Mouse (Mus musculus) limb, embryonic 14.5 days (tissue): ENCODE data around the gene Tmem219. TPM values are rescaled to one million over a fixed set of nuclear protein-coding genes. Genes with fewer than 3 reads are reported as not detected.
A peak's percentile ranks its signal among the peaks of the same experiment; 100 is the strongest.

Experiments
- ATAC-seq: fragments of 200-750 bp; cut with Nextera tagmentation; 2 replicates; pipeline ENCODE4 v1.8.0; 2017; ENCODE audit warnings: low read depth, moderate number of reproducible peaks, moderate TSS enrichment; ENCODE audit not compliant: low FRiP score
- DNase-seq: peaks from one replicate; pipeline ENCODE4 v3.0.0-alpha.2; 2015; ENCODE audit warnings: low spot score
- H3K27ac ChIP-seq: fragments of 300-500 bp; sonication (generic); replicated peaks from 2 replicates; pipeline ENCODE4 v1.5.1; 2014; ENCODE audit warnings: low read depth, mild to moderate bottlenecking, low read length, moderate library complexity, mixed read lengths
- H3K27me3 ChIP-seq: fragments of 300-500 bp; sonication (generic); 2 replicates; pipeline ENCODE4 v1.6.1; 2014; ENCODE audit warnings: low read length, mixed read lengths; ENCODE audit not compliant: control insufficient read depth, insufficient read depth
- H3K36me3 ChIP-seq: fragments of 300-500 bp; sonication (generic); 2 replicates; pipeline ENCODE4 v1.6.1; 2014; ENCODE audit warnings: mild to moderate bottlenecking, low read length, moderate library complexity, mixed read lengths; ENCODE audit not compliant: control insufficient read depth, insufficient read depth
- H3K4me1 ChIP-seq: fragments of 300-500 bp; sonication (generic); 2 replicates; pipeline ENCODE4 v1.6.1; 2014; ENCODE audit warnings: antibody characterized with exemption, low read length, mixed read lengths; ENCODE audit not compliant: control insufficient read depth, insufficient read depth
- H3K4me2 ChIP-seq: fragments of 300-500 bp; sonication (generic); replicated peaks from 2 replicates; pipeline ENCODE4 v1.6.1; 2014; ENCODE audit warnings: low read depth, mild to moderate bottlenecking, low read length, moderate library complexity; ENCODE audit not compliant: severe bottlenecking
- H3K4me3 ChIP-seq: fragments of 300-500 bp; sonication (generic); replicated peaks from 2 replicates; pipeline ENCODE4 v1.5.1; 2014; ENCODE audit warnings: low read length
- H3K9ac ChIP-seq: fragments of 300-500 bp; sonication (generic); 2 replicates; pipeline ENCODE4 v1.6.1; 2014; ENCODE audit warnings: mild to moderate bottlenecking, low read depth, low read length, moderate library complexity; ENCODE audit not compliant: severe bottlenecking
- H3K9me3 ChIP-seq: fragments of 300-500 bp; sonication (generic); 2 replicates; pipeline ENCODE4 v1.6.1; 2016; ENCODE audit warnings: low read length; ENCODE audit not compliant: control insufficient read depth
- POLR2A ChIP-seq: fragments of 200-500 bp; IDR thresholded peaks from 2 replicates; pipeline ENCODE4 v1.8.0; 2012; ENCODE audit warnings: inconsistent platforms, mild to moderate bottlenecking, moderate library complexity, borderline replicate concordance; ENCODE audit not compliant: insufficient read depth, insufficient read length; ENCODE audit errors: extremely low read depth
- whole genome bisulfite sequencing: fragments of 180-500 bp; shearing (Covaris S2); extraction: QIAGEN DNeasy Blood & Tissue Kit; methylation state at CpG from one replicate; pipeline ENCODE4 v1.1.7; 2014; 5-methylcytosine and 5-hydroxymethylcytosine counted together
- polyA plus RNA-seq, 2 experiments: library from polyadenylated mRNA; depleted of rRNA in 1 of 2; stranded (reverse) in 1 of 2; unstranded in 1 of 2; fragments of >200 nt; fragmentation: Nextera tagmentation in 1 of 2; extraction: Ambion mirVana in 1 of 2; gene quantifications; 2 replicates each; pipeline versions ENCODE4 v1.2.1 to v1.2.3; 2012 to 2014

Gene Tmem219
- polyA plus RNA-seq (2012; rRNA removed) (33.2 and 41.6 TPM in 2 replicates), polyA plus RNA-seq (2014; fragmentation: Nextera tagmentation; extraction: Ambion mirVana) (31.0 and 33.8 TPM in 2 replicates)

DNA sequence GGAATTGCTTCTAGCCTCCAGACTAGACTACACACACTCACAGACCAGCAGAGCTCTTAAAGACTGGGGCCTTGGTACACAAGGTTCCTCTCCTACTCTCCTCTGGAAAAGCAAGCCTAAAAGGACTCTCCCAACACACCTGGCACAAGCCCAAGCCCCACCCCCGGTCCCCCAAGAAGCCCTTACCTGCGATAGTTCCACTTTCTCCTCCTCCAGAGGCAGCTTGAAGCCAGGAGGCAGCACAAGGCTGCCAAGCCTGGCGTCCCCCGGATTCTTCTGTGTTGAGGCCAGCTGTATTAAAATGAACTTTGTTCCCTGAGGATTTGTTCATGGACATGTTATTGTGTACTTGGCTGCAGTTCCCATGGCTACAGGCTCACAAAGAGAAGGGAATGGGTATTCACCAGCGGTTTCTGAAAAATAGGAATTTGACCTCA is at the start of gene Tmem219:
Tmem219 (minus strand) TSS at position 294 of the 437 bp plus-strand sequence.
- Histone ChIP-seq H3K4me1 (no peaks in the 10 kb centered on the region), H3K27me3 (no peaks in the 10 kb centered on the region), H3K4me3 (no peak within 1 kb of the TSS), H3K27ac (peak within 1 kb of the TSS; percentile 6; the same call in 1 of the 2 replicates), H3K36me3 (no peaks in the 10 kb centered on the region), H3K4me2 (no peak within 1 kb of the TSS), H3K9ac (0 out of 2 replicates have a peak within 1 kb of the TSS, but pooled peaks have one; percentile 6), H3K9me3 (no peaks in the 10 kb centered on the region)
- DNase-seq = peak; percentile 81
- ATAC-seq = peak; percentile 78
- TF ChIP-seq POLR2A = no peak
- WGBS = 40% methylated on average over 5 of the region's 5 CpGs

DNA sequence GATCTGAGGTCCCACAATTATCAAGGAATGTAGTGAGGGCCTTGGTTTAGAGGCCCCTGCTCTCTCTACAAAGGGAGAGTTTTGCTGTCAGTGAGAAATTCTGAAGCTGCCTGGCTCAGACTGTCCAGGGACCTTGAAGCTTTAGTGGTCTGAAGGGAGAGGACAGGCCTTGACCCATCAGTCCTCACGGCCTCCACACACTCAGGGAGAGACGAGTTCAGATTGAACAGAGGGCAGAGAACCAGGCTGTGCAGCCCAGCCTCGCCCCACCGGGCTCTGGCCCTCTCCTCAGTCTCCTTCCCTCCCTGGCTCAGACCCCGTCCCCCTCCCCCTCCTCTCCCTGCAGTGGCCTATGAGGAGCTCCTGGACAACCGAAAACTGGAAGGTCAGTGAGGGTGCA is 44.6 kb upstream of the Tmem219 start:
- Histone ChIP-seq H3K36me3 (no peaks in the 10 kb centered on the region), H3K9me3 (no peaks in the 10 kb centered on the region), H3K4me2 (no peak overlapping the region), H3K27me3 (peaks cover 20% of the 10 kb centered on the region), H3K27ac (no peak overlapping the region), H3K9ac (no peak overlapping the region), H3K4me1 (no peaks in the 10 kb centered on the region), H3K4me3 (no peak overlapping the region)
- TF ChIP-seq POLR2A = no peak
- DNase-seq (no peak), ATAC-seq (no peak)
- WGBS = 69% methylated on average over 6 of the region's 6 CpGs

DNA sequence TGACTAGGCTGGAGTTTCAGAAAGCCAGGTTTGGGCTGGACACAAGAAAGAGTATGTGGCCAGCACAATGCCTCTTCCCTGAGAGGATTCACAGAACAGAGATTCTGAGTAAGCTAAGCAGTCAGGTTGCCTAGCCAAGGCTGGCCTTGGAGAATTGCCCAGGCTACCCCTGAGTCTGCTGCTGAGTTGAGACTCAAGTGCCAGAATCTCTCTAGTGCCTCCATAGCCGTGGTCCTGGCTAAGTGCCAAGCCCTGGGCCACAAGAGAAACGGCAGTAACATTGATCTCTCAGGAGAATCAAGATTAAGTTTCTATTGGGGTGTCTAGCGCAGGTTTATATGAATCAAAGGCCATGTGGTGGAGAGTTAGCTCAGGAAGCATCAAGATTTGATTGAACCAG is 42.9 kb upstream of the Tmem219 start:
- no peak for ATAC-seq
- Histone ChIP-seq H3K9ac (no peak overlapping the region), H3K4me1 (no peaks in the 10 kb centered on the region), H3K9me3 (no peaks in the 10 kb centered on the region), H3K27ac (no peak overlapping the region), H3K36me3 (no peaks in the 10 kb centered on the region), H3K4me2 (no peak overlapping the region), H3K4me3 (no peak overlapping the region), H3K27me3 (peaks cover 20% of the 10 kb centered on the region)
- DNase-seq = no peak
- TF ChIP-seq POLR2A = no peak
- 61% methylated on average over 3 of the region's 3 CpGs for WGBS

DNA sequence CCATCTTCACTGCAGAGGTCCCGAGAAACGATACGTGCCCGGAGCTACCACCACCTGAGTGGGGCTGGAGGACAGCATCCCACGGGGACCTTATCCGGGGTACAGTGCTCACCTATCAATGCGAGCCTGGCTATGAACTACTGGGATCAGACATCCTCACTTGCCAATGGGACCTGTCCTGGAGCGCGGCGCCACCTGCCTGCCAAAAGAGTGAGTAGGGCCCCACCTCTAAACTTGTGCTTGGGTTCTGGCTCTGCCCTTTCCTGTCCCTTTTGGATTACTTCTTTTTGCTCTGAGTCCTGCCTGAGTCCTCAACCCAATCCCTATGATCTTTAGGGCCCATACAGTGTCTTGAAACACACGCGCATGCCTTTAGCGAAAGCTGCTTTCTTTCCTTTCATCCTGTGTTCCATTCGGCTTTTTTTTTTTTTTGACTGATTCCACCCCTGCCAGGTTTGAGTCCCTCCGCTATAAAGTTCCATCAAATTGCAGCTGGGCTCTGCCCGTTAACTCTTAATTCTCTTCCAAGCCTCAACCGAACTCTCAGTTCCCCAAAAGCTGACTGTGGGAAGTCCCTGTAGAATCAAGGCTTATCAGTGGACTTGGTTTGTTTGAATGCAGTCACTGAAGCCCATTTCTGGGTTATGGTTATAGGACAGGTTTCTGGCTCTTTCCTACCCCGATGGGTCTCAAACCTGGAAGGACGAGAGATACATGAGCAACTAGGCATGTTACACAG is 41.0 kb upstream of the Tmem219 start:
- DNase-seq = peak; percentile 23
- H3K4me2 ChIP-seq = peak overlapping the region; percentile 26
- no peak overlapping the region for H3K27ac ChIP-seq
- no peak for TF ChIP-seq POLR2A
- no peak overlapping the region; the same call in 1 of the 2 replicates for H3K4me3 ChIP-seq
- H3K9me3 ChIP-seq = no peaks in the 10 kb centered on the region
- WGBS = 20% methylated on average over 19 of the region's 19 CpGs
- H3K27me3 ChIP-seq = peaks cover 20% of the 10 kb centered on the region
- no peaks in the 10 kb centered on the region for H3K36me3 ChIP-seq
- H3K9ac ChIP-seq = no peak overlapping the region
- ATAC-seq = no peak
- no peaks in the 10 kb centered on the region for H3K4me1 ChIP-seq

DNA sequence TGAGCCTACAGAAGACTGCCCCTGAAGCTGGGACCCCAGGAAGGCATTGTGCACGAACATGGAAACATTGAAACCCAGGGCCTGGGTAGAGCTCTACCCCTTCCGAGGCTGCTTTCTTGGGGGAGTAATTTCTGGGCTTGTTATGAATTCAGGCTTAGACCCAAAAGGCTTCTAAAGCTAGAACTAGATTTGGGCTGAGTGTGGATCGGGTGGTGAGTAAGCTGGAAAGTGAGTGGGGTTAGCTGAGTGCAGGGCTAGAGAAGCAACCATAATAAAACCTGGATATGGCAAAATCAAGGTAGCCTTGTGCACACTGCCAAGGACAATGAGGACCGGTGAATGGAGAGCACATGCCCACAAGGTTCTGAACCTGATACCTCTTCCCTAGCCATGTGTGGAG is 39.2 kb upstream of the Tmem219 start:
- WGBS = 81% methylated on average over 4 of the region's 4 CpGs
- no peaks in the 10 kb centered on the region for H3K36me3 ChIP-seq
- H3K27me3 ChIP-seq = peaks cover 20% of the 10 kb centered on the region
- H3K9ac ChIP-seq = no peak overlapping the region
- no peak overlapping the region for H3K4me3 ChIP-seq
- H3K4me1 ChIP-seq = no peaks in the 10 kb centered on the region
- H3K9me3 ChIP-seq = no peaks in the 10 kb centered on the region
- no peak for ATAC-seq
- no peak for DNase-seq
- H3K4me2 ChIP-seq = no peak overlapping the region
- no peak overlapping the region for H3K27ac ChIP-seq
- TF ChIP-seq POLR2A = no peak
